Mouse (Mus musculus): ENCODE data around the gene Szrd1. TPM values are rescaled to one million over a fixed set of nuclear protein-coding genes. Genes with fewer than 3 reads are reported as not detected.

Szrd1 gene
- polyA plus RNA-seq, 2 experiments from 2014 or later: 38.1 to 76.7 TPM

GRCm38 (mm10) chr4:141114521-141114981 is 25.0 kb downstream of the Szrd1 start:
- no peak for ATAC-seq

GRCm38 (mm10) chr4:141113831-141114230 is 25.7 kb downstream of the Szrd1 start:
- ATAC-seq: no peak

- no peak for ATAC-seq
Measured at GRCm38 (mm10) chr4:141108196-141108732, 31.3 kb downstream of the Szrd1 start.

- no peak for ATAC-seq
Measured at GRCm38 (mm10) chr4:141106526-141107183, 32.9 kb downstream of the Szrd1 start.

GRCm38 (mm10) chr4:141101855-141102254 is 37.7 kb downstream of the Szrd1 start:
- no peak for ATAC-seq

GRCm38 (mm10) chr4:141101291-141101690 is 38.3 kb downstream of the Szrd1 start:
- ATAC-seq: no peak

- no peak for ATAC-seq
Measured at GRCm38 (mm10) chr4:141099956-141100355, 39.6 kb downstream of the Szrd1 start.

GRCm38 (mm10) chr4:141098935-141099334 is 40.6 kb downstream of the Szrd1 start:
- no peak for ATAC-seq

- no peak for ATAC-seq
Measured at GRCm38 (mm10) chr4:141096710-141097109, 42.9 kb downstream of the Szrd1 start.

- ATAC-seq: no peak
Measured at GRCm38 (mm10) chr4:141095016-141095415, 44.6 kb downstream of the Szrd1 start.

- no peak for ATAC-seq
Measured at GRCm38 (mm10) chr4:141088714-141089113, 50.9 kb downstream of the Szrd1 start.

- no peak for ATAC-seq
Measured at GRCm38 (mm10) chr4:141088033-141088432, 51.5 kb downstream of the Szrd1 start, which contains the start of gene Spata21. Gene Spata21 (plus strand): TSS chr4:141088333.

GRCm38 (mm10) chr4:141086862-141087261 is 52.7 kb downstream of the Szrd1 start:
- no peak for ATAC-seq

GRCm38 (mm10) chr4:141078510-141079137 is 61.0 kb downstream of the Szrd1 start:
- no peak for ATAC-seq

- peak; percentile 98 for ATAC-seq
Measured at GRCm38 (mm10) chr4:141077681-141078509, 61.7 kb downstream of the Szrd1 start, which contains the start of gene Necap2. Gene Necap2 (minus strand): TSS chr4:141078357.

GRCm38 (mm10) chr4:141076761-141077506 is 62.6 kb downstream of the Szrd1 start:
- ATAC-seq: no peak

GRCm38 (mm10) chr4:141074109-141074508 is 65.5 kb downstream of the Szrd1 start:
- no peak for ATAC-seq

GRCm38 (mm10) chr4:141073661-141074060 is 65.9 kb downstream of the Szrd1 start:
- no peak for ATAC-seq

- ATAC-seq: no peak
Measured at GRCm38 (mm10) chr4:141072502-141072901, 67.1 kb downstream of the Szrd1 start.

GRCm38 (mm10) chr4:141069731-141070130 is 69.8 kb downstream of the Szrd1 start:
- peak; percentile 47 for ATAC-seq

GRCm38 (mm10) chr4:141068655-141069054 is 70.9 kb downstream of the Szrd1 start:
- no peak for ATAC-seq

- no peak for ATAC-seq
Measured at GRCm38 (mm10) chr4:141067516-141068046, 72.0 kb downstream of the Szrd1 start.

Data from CD4-positive, CD25-positive, alpha-beta regulatory T cell, adult 4 months (primary cell).